Mouse (Mus musculus) macrophage (primary cell): ENCODE results near the gene Ndufv2. TPM values are rescaled to one million over a fixed set of nuclear protein-coding genes. Genes with fewer than 3 reads are reported as not detected.
"Not testable (repeated sequence)": the region's sequence is repeated elsewhere in the genome, so short reads cannot be mapped to it uniquely, and the experiment has no call there.

Source experiments
- H3K27ac ChIP-seq: fragments of 350-480 bp; formaldehyde crosslinking; 2 replicates; pipeline ENCODE4 v1.9.0; 2021
- H3K36me3 ChIP-seq: fragments of 350-480 bp; formaldehyde crosslinking; 2 replicates; pipeline ENCODE4 v1.9.0; 2021; ENCODE audit errors: inconsistent target
- H3K4me3 ChIP-seq: fragments of 350-480 bp; formaldehyde crosslinking; 2 replicates; pipeline ENCODE4 v1.9.0; 2021; ENCODE audit errors: inconsistent target
- H3K79me2 ChIP-seq: fragments of 350-480 bp; formaldehyde crosslinking; 2 replicates; pipeline ENCODE4 v1.9.0; 2021; ENCODE audit errors: inconsistent target
- WGBS: methylation state at CpG from one replicate; pipeline ENCODE4 v1.1.7; 2026; ENCODE audit warnings: inconsistent platforms; ENCODE audit not compliant: missing documents; 5-methylcytosine and 5-hydroxymethylcytosine counted together
- polyA plus RNA-seq: library from polyadenylated mRNA; stranded (reverse); fragments of 250-400 nt; gene quantifications from 3 replicates; pipeline ENCODE4 v1.2.4, GENCODE M21; 2018; ENCODE audit warnings: inconsistent platforms

Ndufv2 gene
- polyA plus RNA-seq, 1 experiment from 2014 or later: 93.9 TPM

GRCm38 (mm10) chr17:66069036-66069435 is 32.3 kb downstream of the Ndufv2 start:
- 100% methylated on average over 2 of the region's 2 CpGs for WGBS
- peaks cover 100% of the 10 kb centered on the region for H3K79me2 ChIP-seq
- not testable (repeated sequence) for H3K4me3 ChIP-seq, H3K27ac ChIP-seq, H3K36me3 ChIP-seq

- Histone ChIP-seq H3K36me3 (no peaks in the 10 kb centered on the region), H3K27ac (no peak overlapping the region), H3K79me2 (peaks cover 100% of the 10 kb centered on the region), H3K4me3 (no peak overlapping the region)
- 86% methylated on average over 4 of the region's 4 CpGs for WGBS
Measured at GRCm38 (mm10) chr17:66065115-66065514, 36.2 kb downstream of the Ndufv2 start.

- no peak overlapping the region for H3K27ac ChIP-seq
- H3K36me3 ChIP-seq: no peaks in the 10 kb centered on the region
- no peak overlapping the region for H3K4me3 ChIP-seq
- H3K79me2 ChIP-seq: peaks cover 100% of the 10 kb centered on the region
- 83% methylated on average over 8 of the region's 8 CpGs for WGBS
Measured at GRCm38 (mm10) chr17:66061241-66061938, 40.0 kb downstream of the Ndufv2 start.

- peaks cover 100% of the 10 kb centered on the region for H3K79me2 ChIP-seq
- no peak overlapping the region for H3K4me3 ChIP-seq
- H3K36me3 ChIP-seq: no peaks in the 10 kb centered on the region
- 88% methylated on average over 4 of the region's 4 CpGs for WGBS
- H3K27ac ChIP-seq: no peak overlapping the region
Measured at GRCm38 (mm10) chr17:66058160-66058559, 43.2 kb downstream of the Ndufv2 start.

- WGBS: 100% methylated on average over 2 of the region's 2 CpGs
- no peak overlapping the region for H3K27ac ChIP-seq
- H3K36me3 ChIP-seq: no peaks in the 10 kb centered on the region
- peaks cover 100% of the 10 kb centered on the region for H3K79me2 ChIP-seq
- H3K4me3 ChIP-seq: no peak overlapping the region
Measured at GRCm38 (mm10) chr17:66057145-66057544, 44.2 kb downstream of the Ndufv2 start.

- no peaks in the 10 kb centered on the region; the same call in 1 of the 2 replicates for H3K36me3 ChIP-seq
- H3K27ac ChIP-seq: peak overlapping the region; percentile 71
- peaks cover 87% of the 10 kb centered on the region for H3K79me2 ChIP-seq
- no peak overlapping the region for H3K4me3 ChIP-seq
- 72% methylated on average over 4 of the region's 4 CpGs for WGBS
Measured at GRCm38 (mm10) chr17:66053349-66053748, 48.0 kb downstream of the Ndufv2 start.

GRCm38 (mm10) chr17:66048795-66049194 is 52.6 kb downstream of the Ndufv2 start:
- 65% methylated on average over 4 of the region's 4 CpGs for WGBS
- H3K4me3 ChIP-seq: no peak overlapping the region
- H3K27ac ChIP-seq: 0 out of 2 replicates have a peak overlapping the region, but pooled peaks have one; percentile 0
- H3K79me2 ChIP-seq: peaks cover 41% of the 10 kb centered on the region
- H3K36me3 ChIP-seq: no peaks in the 10 kb centered on the region; the same call in 1 of the 2 replicates

GRCm38 (mm10) chr17:66048199-66048598 is 53.2 kb downstream of the Ndufv2 start:
- Histone ChIP-seq H3K36me3 (no peaks in the 10 kb centered on the region; the same call in 1 of the 2 replicates), H3K4me3 (no peak overlapping the region), H3K79me2 (peaks cover 35% of the 10 kb centered on the region), H3K27ac (0 out of 2 replicates have a peak overlapping the region, but pooled peaks have one; percentile 0)
- 59% methylated on average over 5 of the region's 5 CpGs for whole genome bisulfite sequencing

- WGBS: 100% methylated on average over 4 of the region's 4 CpGs
- H3K36me3 ChIP-seq, H3K27ac ChIP-seq: not testable (repeated sequence)
Measured at GRCm38 (mm10) chr17:66043679-66044078, 57.7 kb downstream of the Ndufv2 start.

GRCm38 (mm10) chr17:66041020-66041419 is 60.3 kb downstream of the Ndufv2 start:
- Histone ChIP-seq H3K4me3 (no peak overlapping the region), H3K36me3 (peaks cover 23% of the 10 kb centered on the region; the same call in 1 of the 2 replicates), H3K27ac (no peak overlapping the region), H3K79me2 (no peaks in the 10 kb centered on the region; the same call in 1 of the 2 replicates)
- 98% methylated on average over 5 of the region's 5 CpGs for WGBS

More at GRCm38 (mm10) chr17:66043679-66044078, 57.7 kb downstream of the Ndufv2 start:
- not testable (repeated sequence) for H3K4me3 ChIP-seq, H3K79me2 ChIP-seq

- Histone ChIP-seq H3K79me2 (no peaks in the 10 kb centered on the region), H3K4me3 (no peak overlapping the region), H3K27ac (no peak overlapping the region), H3K36me3 (peaks cover 50% of the 10 kb centered on the region)
- WGBS: 94% methylated on average over 5 of the region's 5 CpGs
Measured at GRCm38 (mm10) chr17:66033239-66033638, 68.1 kb downstream of the Ndufv2 start.

- no peaks in the 10 kb centered on the region for H3K79me2 ChIP-seq
- H3K27ac ChIP-seq: no peak overlapping the region
- H3K4me3 ChIP-seq: no peak overlapping the region
- WGBS: 89% methylated on average over 4 of the region's 5 CpGs
- H3K36me3 ChIP-seq: peaks cover 46% of the 10 kb centered on the region
Measured at GRCm38 (mm10) chr17:66031991-66032390, 69.4 kb downstream of the Ndufv2 start.

Other genes starting within 250 kb of the Ndufv2 start
- gene Ralbp1, start 215.8 kb downstream of the Ndufv2 start, polyA plus RNA-seq: 47.4 to 62.0 TPM (median 60.7 TPM) in 3 replicates
- gene Twsg1, start 150.3 kb downstream of the Ndufv2 start, polyA plus RNA-seq: 11.3 to 23.0 TPM (median 16.7 TPM) in 3 replicates
- gene Ankrd12, start 24.5 kb downstream of the Ndufv2 start, polyA plus RNA-seq: 20.0 to 74.7 TPM (median 35.6 TPM) in 3 replicates
- 40.0 to 48.3 TPM (median 46.1 TPM) in 3 replicates for gene Washc1, start 10.0 kb upstream of the Ndufv2 start, polyA plus RNA-seq
- 3.6 to 11.4 TPM (median 4.9 TPM) in 3 replicates for gene Ddx11, start 22.0 kb upstream of the Ndufv2 start, polyA plus RNA-seq